Mouse (Mus musculus) megakaryocyte, embryonic 14.5 days (primary cell): ENCODE results near the gene Rtn4r.

Source experiments
- FLI1 ChIP-seq: IDR thresholded peaks from 2 replicates; pipeline ENCODE4 v1.6.1; 2012; ENCODE audit warnings: low read length, inconsistent platforms, mixed read lengths
- GATA1 ChIP-seq: IDR thresholded peaks from 3 replicates; pipeline ENCODE4 v1.6.1; 2012; ENCODE audit warnings: mixed read lengths, low read length, inconsistent platforms, borderline replicate concordance

- TF ChIP-seq GATA1 = no peak
- TF ChIP-seq FLI1 = no peak
Measured at GRCm38 (mm10) chr16:18195068-18195467, 67.6 kb downstream of the Rtn4r start.
